Mouse (Mus musculus) left cerebral cortex, postnatal 10 days (tissue): ENCODE results near the gene Arhgef12. TPM values are rescaled to one million over a fixed set of nuclear protein-coding genes. Genes with fewer than 3 reads are reported as not detected.
"Not testable (repeated sequence)": the region's sequence is repeated elsewhere in the genome, so short reads cannot be mapped to it uniquely, and the experiment has no call there.

Experiments
- DNase-seq, 2 experiments: peaks; one replicate each; pipeline ENCODE4 v3.0.0; 2021 to 2022; ENCODE audit warnings: low spot score in 2 of 2, mixed read lengths in 1 of 2; ENCODE audit errors: extremely low spot score in 1 of 2
- intact Hi-C: fragments of 180-260 bp; cut with DNase I; formaldehyde crosslinking; loops from one replicate; pipeline ENCODE4 v1.15.1; 2025
- total RNA-seq, 2 experiments: library from RNA; stranded (reverse); gene quantifications; 2 replicates each; pipeline ENCODE4 v1.2.3; 2021

Arhgef12 gene
- total RNA-seq, result 100 to 1,000 TPM; 150 to 165 TPM

- intact Hi-C loops, result loop anchor here (2.0 kb wide), 1 partner anchor 106 kb away; no protein-coding TSS in a partner anchor
- peak; percentile 59 for DNase-seq
Measured at GRCm38 (mm10) chr9:43107187-43107517, at the start of gene Arhgef12. Gene Arhgef12 (minus strand): TSS chr9:43107239.

DNA sequence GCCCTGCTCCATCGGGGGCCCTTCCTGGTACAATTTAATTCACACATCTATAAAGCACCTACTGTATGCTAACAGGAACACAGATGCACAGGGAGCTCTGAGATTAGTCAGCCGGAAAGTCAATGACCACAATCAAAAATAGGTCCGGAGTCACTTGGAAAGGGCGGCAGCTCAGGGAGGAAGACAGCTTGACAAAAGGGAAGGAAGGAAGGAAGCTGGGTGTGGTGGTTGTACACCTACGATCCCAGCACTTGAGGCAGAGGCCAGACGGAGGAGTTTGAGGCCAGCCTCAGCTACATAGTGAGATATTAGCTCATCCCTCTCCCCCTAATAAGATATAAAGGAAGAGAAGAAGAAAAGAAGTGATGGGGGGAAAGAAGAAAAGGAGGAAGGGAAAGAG, 48.9 kb upstream of the Arhgef12 start:
- DNase-seq, result no peak
- intact Hi-C loops, result no loop called here

GRCm38 (mm10) chr9:43151779-43152178, 44.7 kb upstream of the Arhgef12 start:
- no peak for DNase-seq
- intact Hi-C loops, result no loop called here

- DNase-seq, result no peak
- intact Hi-C loops, result no loop called here
Measured at GRCm38 (mm10) chr9:43150957-43151356, 43.9 kb upstream of the Arhgef12 start.

DNA sequence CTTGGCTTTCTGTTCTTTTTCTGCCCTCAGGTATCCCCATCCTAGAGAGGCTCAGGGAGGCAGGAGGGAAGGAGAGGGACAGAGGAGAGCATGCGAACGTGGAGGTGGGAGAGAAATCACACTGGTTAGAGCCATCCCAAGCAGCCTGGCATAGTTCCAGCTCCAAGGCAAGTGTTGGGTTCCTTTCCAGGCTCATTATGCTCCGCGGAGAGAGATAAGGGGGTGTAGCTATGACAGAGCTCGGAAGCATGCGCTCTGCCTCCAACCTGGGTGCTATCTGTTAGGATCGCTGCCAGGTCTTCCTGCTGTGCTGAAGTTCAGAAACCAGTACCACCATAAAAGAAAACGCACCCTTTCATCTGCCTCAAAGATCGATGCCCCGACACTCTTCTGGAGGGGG, 43.0 kb upstream of the Arhgef12 start:
- DNase-seq, result peak in 1 of 2 experiments; percentile 54
- intact Hi-C loops, result no loop called here

DNA sequence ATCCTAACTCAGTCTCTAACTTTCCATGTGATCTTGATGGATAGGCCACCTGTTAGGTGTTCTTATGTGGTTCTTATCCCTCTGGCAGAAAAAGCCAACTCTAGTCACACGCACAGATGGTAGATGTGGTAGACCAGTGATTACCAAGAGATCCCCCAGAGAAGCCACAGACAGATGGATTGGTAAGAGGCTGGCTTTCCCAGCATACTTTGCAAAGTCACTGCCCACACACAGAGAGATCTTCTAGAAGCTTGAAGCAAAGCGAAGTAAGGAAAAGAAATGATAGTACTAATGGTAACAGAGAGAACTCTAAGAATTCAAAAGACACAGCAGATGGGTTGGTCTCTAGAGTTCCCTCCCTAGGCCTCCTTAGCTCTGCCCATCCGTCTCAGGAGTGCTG, 42.5 kb upstream of the Arhgef12 start:
- no peak for DNase-seq

DNA sequence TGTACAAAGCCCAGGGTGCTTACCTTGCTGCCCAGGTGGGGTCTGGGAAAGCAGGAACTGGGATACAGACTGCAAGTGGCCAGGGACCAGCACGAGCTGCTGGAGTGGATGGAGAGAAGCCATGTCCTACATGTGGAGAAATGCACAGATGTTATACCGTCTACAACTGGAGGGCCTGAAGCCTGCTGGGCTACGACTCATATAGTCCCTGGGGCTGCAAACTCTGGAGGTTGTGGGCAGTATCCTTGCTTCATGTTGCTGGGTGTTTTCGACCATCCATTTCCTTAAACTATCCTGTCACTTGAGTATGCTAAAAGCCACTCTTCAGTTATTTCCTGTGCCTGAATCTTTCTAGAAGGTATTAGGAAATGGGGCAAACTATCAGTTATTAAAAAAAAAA, 38.2 kb upstream of the Arhgef12 start:
- intact Hi-C loops, result no loop called here
- no peak for DNase-seq

More for the DNA sequence above, 42.5 kb upstream of the Arhgef12 start:
- intact Hi-C loops, result no loop called here

DNA sequence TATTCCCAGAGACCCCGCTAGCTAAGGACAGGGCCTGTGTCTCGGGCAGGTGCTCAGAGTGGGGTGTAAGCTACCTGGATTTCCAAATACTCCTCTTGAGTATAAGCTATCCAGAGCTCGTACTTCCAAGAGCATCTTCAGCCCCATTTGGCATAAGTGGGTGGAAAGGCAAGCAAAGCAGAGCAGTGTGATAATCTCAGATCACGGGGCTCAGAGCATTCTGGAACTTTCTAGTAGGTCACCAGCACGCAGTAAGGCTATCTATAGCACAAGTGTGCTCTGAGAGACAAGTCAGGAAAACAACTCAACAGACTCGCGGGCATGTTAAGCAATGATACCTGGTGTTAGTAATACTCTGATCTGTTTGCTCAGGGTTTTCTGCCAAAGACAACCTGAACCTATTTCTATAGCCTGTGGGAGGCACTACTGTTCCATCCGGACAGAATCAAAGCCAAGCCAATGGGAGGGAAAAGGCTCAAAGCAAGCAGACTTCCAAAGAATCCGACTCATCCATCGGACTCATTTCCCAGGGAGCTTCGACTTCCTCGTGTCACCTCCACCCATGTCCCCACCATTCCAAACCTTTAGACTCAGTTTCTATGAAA, 37.3 kb upstream of the Arhgef12 start:
- intact Hi-C loops, result loop anchor here (5.0 kb wide), 1 partner anchor 138 kb away; no protein-coding TSS in a partner anchor
- no peak for DNase-seq

DNA sequence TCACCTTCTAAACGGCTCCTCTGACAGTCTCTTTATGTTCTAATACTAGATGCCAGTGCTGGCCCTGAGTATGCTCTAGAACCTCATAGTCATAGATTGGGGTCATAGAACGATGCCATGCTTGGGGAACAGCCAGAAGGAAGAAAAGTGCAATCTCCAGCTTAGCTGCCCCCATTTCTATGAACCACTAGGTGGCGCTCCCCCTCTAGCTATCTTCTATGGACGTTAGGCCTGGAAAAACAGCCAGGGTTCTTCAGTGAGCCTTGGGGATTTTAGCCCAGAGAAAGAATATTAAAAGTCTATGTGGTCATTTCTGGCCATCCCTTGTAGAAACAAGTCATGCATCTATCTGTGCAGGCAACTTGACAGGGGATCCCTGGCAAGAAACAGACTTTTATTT, 34.8 kb upstream of the Arhgef12 start:
- intact Hi-C loops, result loop anchor here (2.0 to 5.0 kb wide), 2 partner anchors 69 to 140 kb away; partner anchors contain the start of gene Pou2f3
- peak; percentile 70 to 73 for DNase-seq

DNA sequence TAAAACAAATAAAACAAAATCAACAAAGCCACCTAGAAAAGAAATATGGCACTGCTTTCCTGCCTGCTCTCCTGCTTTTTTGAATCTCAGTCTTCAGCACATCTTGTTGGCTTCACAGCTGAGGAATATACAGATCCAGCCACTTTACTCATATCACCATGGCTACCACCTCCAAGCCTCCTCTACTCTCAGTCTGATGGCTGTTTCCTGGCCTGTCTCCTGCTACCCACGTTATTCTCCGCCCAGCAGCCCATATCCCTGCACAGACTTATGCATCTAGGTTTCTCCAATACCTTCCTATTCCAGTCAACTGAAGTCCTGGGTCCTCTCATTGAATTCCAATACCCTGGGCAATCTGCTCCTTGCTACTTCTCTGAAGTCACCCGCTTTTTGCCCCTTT, 26.5 kb upstream of the Arhgef12 start:
- peak in 1 of 2 experiments; percentile 58 for DNase-seq
- intact Hi-C loops, result no loop called here

DNA sequence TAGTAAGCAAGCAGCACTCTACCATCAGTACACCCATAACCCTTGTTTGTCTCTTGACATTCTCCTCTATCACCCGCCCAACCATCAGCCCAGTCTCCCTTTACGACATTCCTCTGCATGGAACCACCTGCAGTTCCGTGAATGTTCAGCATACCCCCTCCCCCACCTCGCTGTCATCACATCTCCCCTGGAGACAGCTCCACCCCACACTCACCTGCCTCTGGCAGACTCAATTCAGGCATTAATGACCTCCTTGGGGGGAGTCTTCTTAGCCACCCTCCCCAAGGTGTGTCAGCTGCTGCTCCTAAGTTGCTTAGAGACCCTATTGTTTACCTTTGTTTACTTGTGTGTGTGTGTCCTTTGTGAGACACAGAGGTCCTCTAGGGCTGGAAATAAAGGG, 25.3 kb upstream of the Arhgef12 start:
- no peak for DNase-seq
- intact Hi-C loops, result no loop called here

DNA sequence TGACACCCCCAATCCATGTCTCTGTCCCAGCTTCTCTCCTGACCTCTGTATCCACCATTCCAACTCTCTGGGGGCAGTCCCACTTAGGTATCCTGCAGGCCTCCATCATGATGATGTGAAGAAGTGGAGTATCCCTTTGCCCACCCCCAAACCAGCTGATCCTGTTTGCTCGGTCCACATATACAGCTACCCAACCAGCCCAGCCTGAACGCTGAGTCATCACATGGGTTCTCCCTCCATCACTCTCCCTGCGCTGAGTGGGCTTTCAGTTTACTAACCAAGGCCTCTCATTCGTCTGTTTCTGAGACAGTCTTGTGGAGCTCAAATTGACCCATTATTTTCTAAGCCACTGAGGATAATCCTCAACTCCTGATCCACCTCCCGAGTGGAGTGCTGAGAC, 24.9 kb upstream of the Arhgef12 start:
- no peak for DNase-seq
- intact Hi-C loops, result no loop called here

GRCm38 (mm10) chr9:43130684-43131083, 23.6 kb upstream of the Arhgef12 start:
- intact Hi-C loops, result no loop called here
- no peak for DNase-seq

- intact Hi-C loops, result no loop called here
- no peak for DNase-seq
Measured at GRCm38 (mm10) chr9:43127101-43127787, 20.2 kb upstream of the Arhgef12 start.

- intact Hi-C loops, result no loop called here
- DNase-seq, result no peak
Measured at GRCm38 (mm10) chr9:43122379-43122778, 15.3 kb upstream of the Arhgef12 start.

DNA sequence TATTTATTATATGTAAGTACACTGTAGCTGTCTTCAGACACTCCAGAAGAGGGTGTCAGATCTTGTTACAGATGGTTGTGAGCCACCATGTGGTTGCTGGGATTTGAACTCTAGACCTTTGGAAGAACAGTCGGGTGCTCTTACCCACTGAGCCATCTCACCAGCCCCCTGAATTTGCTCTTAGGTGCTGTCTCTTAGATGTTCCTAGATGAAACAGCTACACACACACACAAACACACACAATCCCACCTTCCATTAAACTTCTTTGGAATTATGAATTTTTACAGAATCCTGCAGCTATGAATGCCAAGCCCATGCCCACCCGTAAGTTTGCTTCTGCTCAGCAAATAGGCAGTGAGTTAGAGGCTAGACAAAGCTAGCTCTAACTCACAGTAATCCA, 14.9 kb upstream of the Arhgef12 start:
- DNase-seq, intact Hi-C loops: not testable (repeated sequence)

- intact Hi-C loops, result no loop called here
- no peak for DNase-seq
Measured at GRCm38 (mm10) chr9:43116997-43117336, 9.9 kb upstream of the Arhgef12 start.

GRCm38 (mm10) chr9:43116134-43116996, 9.3 kb upstream of the Arhgef12 start, which contains the start of gene Tmem136:
Gene Tmem136 (minus strand): TSS chr9:43116570.
- DNase-seq, result peak; percentile 69 to 80
- intact Hi-C loops, result no loop called here

DNA sequence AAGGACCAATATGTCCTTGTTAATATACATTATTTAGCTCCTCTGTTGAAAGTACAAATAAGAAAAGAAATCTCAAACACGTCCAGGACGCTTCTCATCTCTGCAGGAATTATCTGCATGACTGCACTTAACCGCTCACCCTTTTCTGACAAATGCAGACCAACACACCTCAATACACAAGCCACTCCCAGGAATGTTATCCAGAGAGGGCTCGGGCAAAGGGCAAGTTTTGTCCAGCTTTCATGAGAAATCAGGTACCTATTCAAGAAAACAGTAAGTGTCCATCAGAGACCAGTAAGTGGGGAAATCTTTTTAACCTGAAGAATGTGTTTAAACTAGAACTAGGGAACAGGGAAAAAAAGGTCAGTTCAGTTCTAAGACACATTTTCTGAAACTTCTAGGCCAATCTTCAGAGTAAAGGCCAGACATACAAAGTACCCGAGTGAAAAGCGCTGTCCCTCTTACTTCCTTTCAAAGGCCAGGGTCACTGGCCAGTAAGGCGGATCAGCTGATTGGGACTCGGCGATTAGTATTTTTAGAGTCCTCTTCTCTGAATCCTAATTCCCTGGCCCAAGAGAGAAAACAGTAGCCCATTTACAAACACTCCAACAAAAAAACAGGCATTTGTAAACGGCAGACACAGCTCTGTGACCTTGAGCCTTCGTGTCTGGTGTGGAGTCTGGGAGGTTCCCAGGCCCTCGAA, 8.5 kb upstream of the Arhgef12 start:
- intact Hi-C loops, result no loop called here
- peak in 1 of 2 experiments; percentile 37 for DNase-seq
